Mouse (Mus musculus): ENCODE results near the gene Hsdl2. TPM values are rescaled to one million over a fixed set of nuclear protein-coding genes. Genes with fewer than 3 reads are reported as not detected.

Gene Hsdl2
- polyA plus RNA-seq, 1 experiment from 2014 or later = 50.5 TPM

GRCm38 (mm10) chr4:59575184-59575958, 6.0 kb upstream of the Hsdl2 start:
- H3K27ac ChIP-seq (ENCODE audit: low read depth, low read length) = no peak overlapping the region
- ATAC-seq = no peak
- H3K4me3 ChIP-seq (ENCODE audit: low read length) = no peak overlapping the region
- H3K36me3 ChIP-seq (ENCODE audit: control insufficient read depth, insufficient read depth, low read length) = no peaks in the 10 kb centered on the region
- H3K9me3 ChIP-seq (ENCODE audit: control insufficient read depth, low read length) = no peaks in the 10 kb centered on the region
- 86% methylated on average over 11 of the region's 11 CpGs for WGBS
- no peaks in the 10 kb centered on the region for H3K27me3 ChIP-seq (replicated peaks; ENCODE audit: control insufficient read depth, insufficient read depth, low read length)
- H3K4me1 ChIP-seq (ENCODE audit: control insufficient read depth, insufficient read depth, low read depth, low read length) = peaks cover 5% of the 10 kb centered on the region
- H3K9ac ChIP-seq (ENCODE audit: low read depth, low read length) = no peak overlapping the region
- H3K4me2 ChIP-seq (ENCODE audit: low read length) = no peak overlapping the region

GRCm38 (mm10) chr4:59580495-59581281, 675 bp upstream of the Hsdl2 start:
- Histone ChIP-seq H3K36me3 (ENCODE audit: control insufficient read depth, insufficient read depth, low read length) (no peaks in the 10 kb centered on the region), H3K4me1 (ENCODE audit: control insufficient read depth, insufficient read depth, low read depth, low read length) (peaks cover 8% of the 10 kb centered on the region), H3K27ac (ENCODE audit: low read depth, low read length) (peak overlapping the region; percentile 81), H3K9me3 (ENCODE audit: control insufficient read depth, low read length) (no peaks in the 10 kb centered on the region), H3K4me2 (ENCODE audit: low read length) (peak overlapping the region; percentile 87), H3K27me3 (replicated peaks; ENCODE audit: control insufficient read depth, insufficient read depth, low read length) (no peaks in the 10 kb centered on the region), H3K9ac (ENCODE audit: low read depth, low read length) (peak overlapping the region; percentile 74), H3K4me3 (ENCODE audit: low read length) (peak overlapping the region; percentile 48)
- ATAC-seq = peak; percentile 59
- under 1% methylated on average over 23 of the region's 23 CpGs for whole genome bisulfite sequencing

GRCm38 (mm10) chr4:59582186-59582585, 823 bp downstream of the Hsdl2 start:
- Histone ChIP-seq H3K4me3 (ENCODE audit: low read length) (peak overlapping the region; percentile 48), H3K4me2 (ENCODE audit: low read length) (peak overlapping the region; percentile 65), H3K27ac (ENCODE audit: low read depth, low read length) (no peak overlapping the region), H3K27me3 (replicated peaks; ENCODE audit: control insufficient read depth, insufficient read depth, low read length) (no peaks in the 10 kb centered on the region), H3K36me3 (ENCODE audit: control insufficient read depth, insufficient read depth, low read length) (no peaks in the 10 kb centered on the region), H3K9me3 (ENCODE audit: control insufficient read depth, low read length) (no peaks in the 10 kb centered on the region), H3K9ac (ENCODE audit: low read depth, low read length) (no peak overlapping the region), H3K4me1 (ENCODE audit: control insufficient read depth, insufficient read depth, low read depth, low read length) (peaks cover 8% of the 10 kb centered on the region)
- 22% methylated on average over 6 of the region's 6 CpGs for WGBS
- ATAC-seq = no peak

- H3K27ac ChIP-seq (ENCODE audit: low read depth, low read length) = peak overlapping the region; percentile 29; the same call in 1 of the 2 replicates
Observed at GRCm38 (mm10) chr4:59585097-59585496, 3.7 kb downstream of the Hsdl2 start.

DNA sequence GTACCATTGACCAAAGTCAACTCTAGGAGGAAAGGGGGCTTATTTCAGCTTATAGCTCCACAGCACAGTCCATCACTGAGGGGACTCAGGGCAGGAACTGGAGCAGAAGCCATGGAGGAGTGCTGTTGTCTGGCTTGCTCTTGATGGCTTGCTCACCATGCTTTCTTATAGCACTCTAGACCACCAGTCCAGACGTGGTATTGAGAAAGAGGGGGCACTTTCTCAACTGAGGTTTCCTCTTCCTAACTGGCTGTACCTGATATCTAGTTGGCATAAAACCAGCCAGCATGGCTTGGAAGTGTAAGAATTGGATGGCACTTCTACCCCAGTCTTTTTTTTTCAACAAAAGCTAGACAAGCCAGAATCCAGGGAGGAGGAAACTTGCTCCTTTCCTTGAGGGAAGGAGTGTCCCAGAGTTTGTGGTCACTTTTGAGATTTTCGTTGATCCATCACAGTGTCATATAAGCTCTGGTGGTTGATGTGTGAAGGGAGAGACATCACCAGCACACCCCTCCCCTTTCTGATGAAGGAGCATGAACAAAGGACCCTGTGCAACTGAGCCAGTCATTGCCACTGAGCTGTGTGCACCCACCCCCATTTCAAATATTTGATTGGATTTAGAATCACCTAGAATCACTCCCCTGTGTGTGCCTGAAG, 6.0 kb downstream of the Hsdl2 start:
- H3K4me2 ChIP-seq (ENCODE audit: low read length) = no peak overlapping the region
- H3K36me3 ChIP-seq (ENCODE audit: control insufficient read depth, insufficient read depth, low read length) = no peaks in the 10 kb centered on the region
- ATAC-seq = no peak
- WGBS = 83% methylated on average over 2 of the region's 2 CpGs
- no peak overlapping the region for H3K4me3 ChIP-seq (ENCODE audit: low read length)
- H3K9ac ChIP-seq (ENCODE audit: low read depth, low read length) = no peak overlapping the region
- no peaks in the 10 kb centered on the region for H3K4me1 ChIP-seq (ENCODE audit: control insufficient read depth, insufficient read depth, low read depth, low read length)
- no peak overlapping the region for H3K27ac ChIP-seq (ENCODE audit: low read depth, low read length)
- no peaks in the 10 kb centered on the region for H3K27me3 ChIP-seq (replicated peaks; ENCODE audit: control insufficient read depth, insufficient read depth, low read length)
- H3K9me3 ChIP-seq (ENCODE audit: control insufficient read depth, low read length) = no peaks in the 10 kb centered on the region

More at GRCm38 (mm10) chr4:59585097-59585496, 3.7 kb downstream of the Hsdl2 start:
- H3K4me2 ChIP-seq (ENCODE audit: low read length) = no peak overlapping the region
- H3K9me3 ChIP-seq (ENCODE audit: control insufficient read depth, low read length) = no peaks in the 10 kb centered on the region
- ATAC-seq = no peak
- peaks cover 5% of the 10 kb centered on the region for H3K4me1 ChIP-seq (ENCODE audit: control insufficient read depth, insufficient read depth, low read depth, low read length)
- WGBS = 73% methylated on average over 5 of the region's 5 CpGs
- no peaks in the 10 kb centered on the region for H3K36me3 ChIP-seq (ENCODE audit: control insufficient read depth, insufficient read depth, low read length)
- H3K9ac ChIP-seq (ENCODE audit: low read depth, low read length) = no peak overlapping the region
- H3K4me3 ChIP-seq (ENCODE audit: low read length) = no peak overlapping the region
- H3K27me3 ChIP-seq (replicated peaks; ENCODE audit: control insufficient read depth, insufficient read depth, low read length) = no peaks in the 10 kb centered on the region

GRCm38 (mm10) chr4:59587872-59588226, 6.5 kb downstream of the Hsdl2 start:
- H3K9me3 ChIP-seq (ENCODE audit: control insufficient read depth, low read length) = no peaks in the 10 kb centered on the region
- ATAC-seq = no peak
- H3K36me3 ChIP-seq (ENCODE audit: control insufficient read depth, insufficient read depth, low read length) = no peaks in the 10 kb centered on the region
- no peak overlapping the region for H3K4me3 ChIP-seq (ENCODE audit: low read length)
- H3K27me3 ChIP-seq (replicated peaks; ENCODE audit: control insufficient read depth, insufficient read depth, low read length) = no peaks in the 10 kb centered on the region
- 100% methylated on average over 1 of the region's 1 CpGs for WGBS
- H3K4me1 ChIP-seq (ENCODE audit: control insufficient read depth, insufficient read depth, low read depth, low read length) = no peaks in the 10 kb centered on the region
- no peak overlapping the region for H3K9ac ChIP-seq (ENCODE audit: low read depth, low read length)
- H3K27ac ChIP-seq (ENCODE audit: low read depth, low read length) = no peak overlapping the region
- H3K4me2 ChIP-seq (ENCODE audit: low read length) = no peak overlapping the region

DNA sequence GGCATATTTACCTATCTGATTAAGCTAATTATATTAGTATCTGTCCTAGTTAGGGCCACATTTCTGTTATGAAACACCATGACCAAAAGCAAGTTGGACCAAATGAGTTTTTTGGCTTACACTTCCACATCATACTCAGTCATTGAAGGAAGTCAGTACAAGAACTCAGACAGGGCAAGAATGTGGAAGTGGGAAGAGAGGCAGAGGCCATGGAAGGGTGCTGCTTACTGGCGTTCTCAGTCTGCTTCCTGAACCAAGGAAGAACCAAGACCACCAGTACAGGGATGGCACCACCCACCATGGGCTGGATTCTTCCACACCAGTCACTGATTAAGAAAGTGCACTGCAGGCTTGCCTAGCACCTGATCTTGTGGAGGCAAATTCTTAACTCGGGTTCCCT, 13.3 kb downstream of the Hsdl2 start:
- no peak for ATAC-seq
- H3K36me3 ChIP-seq (ENCODE audit: control insufficient read depth, insufficient read depth, low read length) = peaks cover 6% of the 10 kb centered on the region
- WGBS = 79% methylated on average over 2 of the region's 2 CpGs
- no peaks in the 10 kb centered on the region for H3K9me3 ChIP-seq (ENCODE audit: control insufficient read depth, low read length)
- H3K27ac ChIP-seq (ENCODE audit: low read depth, low read length) = no peak overlapping the region
- H3K4me3 ChIP-seq (ENCODE audit: low read length) = no peak overlapping the region
- no peak overlapping the region for H3K4me2 ChIP-seq (ENCODE audit: low read length)
- no peaks in the 10 kb centered on the region for H3K4me1 ChIP-seq (ENCODE audit: control insufficient read depth, insufficient read depth, low read depth, low read length)
- H3K9ac ChIP-seq (ENCODE audit: low read depth, low read length) = no peak overlapping the region
- no peaks in the 10 kb centered on the region for H3K27me3 ChIP-seq (replicated peaks; ENCODE audit: control insufficient read depth, insufficient read depth, low read length)

- H3K27me3 ChIP-seq (replicated peaks; ENCODE audit: control insufficient read depth, insufficient read depth, low read length) = no peaks in the 10 kb centered on the region
- H3K4me1 ChIP-seq (ENCODE audit: control insufficient read depth, insufficient read depth, low read depth, low read length) = no peaks in the 10 kb centered on the region
- H3K4me2 ChIP-seq (ENCODE audit: low read length) = no peak overlapping the region
- H3K27ac ChIP-seq (ENCODE audit: low read depth, low read length) = no peak overlapping the region
- H3K9ac ChIP-seq (ENCODE audit: low read depth, low read length) = no peak overlapping the region
- no peak overlapping the region for H3K4me3 ChIP-seq (ENCODE audit: low read length)
- no peak for ATAC-seq
- H3K9me3 ChIP-seq (ENCODE audit: control insufficient read depth, low read length) = no peaks in the 10 kb centered on the region
- peaks cover 6% of the 10 kb centered on the region for H3K36me3 ChIP-seq (ENCODE audit: control insufficient read depth, insufficient read depth, low read length)
- 90% methylated on average over 2 of the region's 2 CpGs for WGBS
Observed at GRCm38 (mm10) chr4:59596556-59596955, 15.2 kb downstream of the Hsdl2 start.

DNA sequence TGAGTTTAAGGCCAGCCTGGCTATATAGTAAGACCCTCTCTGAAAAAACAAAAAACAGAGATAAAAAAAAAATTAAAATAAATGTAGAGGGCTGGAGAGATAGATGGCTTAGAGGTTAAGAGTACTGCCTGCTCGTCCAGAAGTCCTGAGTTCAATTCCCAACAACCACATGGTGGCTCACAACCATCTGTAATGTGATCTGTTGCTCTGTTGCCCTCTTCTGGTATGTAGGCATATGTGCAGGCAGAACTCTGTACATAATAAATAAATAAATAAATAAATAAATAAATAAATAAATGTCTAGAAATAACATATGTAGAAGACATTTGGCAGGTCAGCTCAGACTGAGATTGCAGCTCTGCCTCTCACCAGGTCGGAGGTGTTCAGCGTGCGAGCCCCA, 21.3 kb downstream of the Hsdl2 start:
- Histone ChIP-seq H3K4me2 (ENCODE audit: low read length) (no peak overlapping the region), H3K27me3 (replicated peaks; ENCODE audit: control insufficient read depth, insufficient read depth, low read length) (no peaks in the 10 kb centered on the region), H3K9ac (ENCODE audit: low read depth, low read length) (no peak overlapping the region), H3K4me3 (ENCODE audit: low read length) (no peak overlapping the region), H3K27ac (ENCODE audit: low read depth, low read length) (no peak overlapping the region), H3K4me1 (ENCODE audit: control insufficient read depth, insufficient read depth, low read depth, low read length) (no peaks in the 10 kb centered on the region), H3K36me3 (ENCODE audit: control insufficient read depth, insufficient read depth, low read length) (0 out of 2 replicates have a peak, but pooled peaks cover under 1% of the 10 kb centered on the region), H3K9me3 (ENCODE audit: control insufficient read depth, low read length) (no peaks in the 10 kb centered on the region)
- ATAC-seq = no peak
- 89% methylated on average over 4 of the region's 4 CpGs for WGBS
